Mouse (Mus musculus) mouse embryonic stem cell (cell line): Measurements from ENCODE around the gene Atp8b3.

Experiments
- in situ Hi-C, 2 experiments: fragments of 300-500 bp; cut with MboI; formaldehyde crosslinking; loops; 1 replicate in 1 of 2; 3 replicates in 1 of 2; pipeline ENCODE4 v1.14.3; 2019 to 2020; ENCODE audit warnings: low sequenced_read_pairs in 2 of 2, low pct_unique_long_range_greater_than_20kb in 1 of 2, mixed read lengths in 1 of 2; ENCODE audit not compliant: unreplicated experiment in 1 of 2

The Atp8b3 gene

GRCm38 (mm10) chr10:80570871-80571836 is 32.2 kb upstream of the Atp8b3 start:
- in situ Hi-C loops = loop anchor here in 1 of 2 experiments (10.0 kb wide), 1 partner anchor 114 kb away; no protein-coding TSS in a partner anchor

GRCm38 (mm10) chr10:80570419-80570818 is 31.5 kb upstream of the Atp8b3 start:
- in situ Hi-C loops = loop anchor here in 1 of 2 experiments (10.0 kb wide), 1 partner anchor 114 kb away; no protein-coding TSS in a partner anchor

- in situ Hi-C loops = loop anchor here in 1 of 2 experiments (10.0 kb wide), 1 partner anchor 115 kb away; no protein-coding TSS in a partner anchor
Observed at GRCm38 (mm10) chr10:80569664-80570066, 30.7 kb upstream of the Atp8b3 start.

- in situ Hi-C loops = no loop called here
Observed at GRCm38 (mm10) chr10:80568876-80569275, 30.0 kb upstream of the Atp8b3 start.

GRCm38 (mm10) chr10:80566375-80567092 is 27.6 kb upstream of the Atp8b3 start:
- in situ Hi-C loops = no loop called here

GRCm38 (mm10) chr10:80561116-80561944 is 22.4 kb upstream of the Atp8b3 start, which contains the start of gene Rexo1:
Gene Rexo1 (minus strand): TSS chr10:80561560.
- in situ Hi-C loops = no loop called here

GRCm38 (mm10) chr10:80560621-80561020 is 21.7 kb upstream of the Atp8b3 start:
- in situ Hi-C loops = no loop called here

GRCm38 (mm10) chr10:80559431-80559830 is 20.5 kb upstream of the Atp8b3 start:
- in situ Hi-C loops = no loop called here

- in situ Hi-C loops = no loop called here
Observed at GRCm38 (mm10) chr10:80557346-80557965, 18.5 kb upstream of the Atp8b3 start.

- in situ Hi-C loops = no loop called here
Observed at GRCm38 (mm10) chr10:80553997-80554396, 15.1 kb upstream of the Atp8b3 start.

- in situ Hi-C loops = no loop called here
Observed at GRCm38 (mm10) chr10:80553575-80553974, 14.7 kb upstream of the Atp8b3 start.

- in situ Hi-C loops = no loop called here
Observed at GRCm38 (mm10) chr10:80552364-80552763, 13.4 kb upstream of the Atp8b3 start.

- in situ Hi-C loops = no loop called here
Observed at GRCm38 (mm10) chr10:80549279-80549678, 10.4 kb upstream of the Atp8b3 start.

GRCm38 (mm10) chr10:80548428-80549006 is 9.6 kb upstream of the Atp8b3 start:
- in situ Hi-C loops = no loop called here

GRCm38 (mm10) chr10:80547539-80547938 is 8.6 kb upstream of the Atp8b3 start:
- in situ Hi-C loops = no loop called here

- in situ Hi-C loops = no loop called here
Observed at GRCm38 (mm10) chr10:80546945-80547344, 8.0 kb upstream of the Atp8b3 start.

GRCm38 (mm10) chr10:80545590-80545989 is 6.7 kb upstream of the Atp8b3 start:
- in situ Hi-C loops = no loop called here

- in situ Hi-C loops = no loop called here
Observed at GRCm38 (mm10) chr10:80543873-80544272, 4.9 kb upstream of the Atp8b3 start.
